Mouse (Mus musculus): ENCODE results near the gene B4galt7. TPM values are rescaled to one million over a fixed set of nuclear protein-coding genes. Genes with fewer than 3 reads are reported as not detected.

The B4galt7 gene
- total RNA-seq, 2 experiments from 2014 or later, result 26.2 to 26.4 TPM

GRCm38 (mm10) chr13:55650098-55650497, 50.4 kb downstream of the B4galt7 start:
- intact Hi-C loops (cut with DNase I), result no loop called here
- no peak for DNase-seq (ENCODE audit: low spot score in 2 of 2)

- DNase-seq (ENCODE audit: low spot score in 2 of 2), result no peak
- intact Hi-C loops (cut with DNase I), result no loop called here
These were observed 51.3 kb downstream of the B4galt7 start for GRCm38 (mm10) chr13:55650980-55651379.

Other genes starting within 250 kb of the B4galt7 start
- 10 to 100 TPM; 54.9 to 61.3 TPM for gene Lman2, start 237.1 kb upstream of the B4galt7 start, total RNA-seq (2021)
- 10 to 100 TPM; 52.3 to 53.7 TPM for gene Rgs14, start 230.2 kb upstream of the B4galt7 start, total RNA-seq (2021)
- gene Slc34a1, start 201.7 kb upstream of the B4galt7 start, total RNA-seq (2021), result under 1 TPM; 0.48 to 0.54 TPM
- not detected for gene Pfn3, start 184.7 kb upstream of the B4galt7 start, total RNA-seq (2021)
- under 1 TPM; 0.79 to 0.84 TPM for gene F12, start 173.1 kb upstream of the B4galt7 start, total RNA-seq (2021)
- gene Grk6, start 154.8 kb upstream of the B4galt7 start, total RNA-seq (2021), result 10 to 100 TPM; 63.4 to 65.2 TPM
- gene Prr7, start 135.6 kb upstream of the B4galt7 start, total RNA-seq (2021), result 10 to 100 TPM; 81.8 to 82.1 TPM
- gene Dbn1, start 111.8 kb upstream of the B4galt7 start, total RNA-seq (2021), result 100 to 1,000 TPM; 247 to 314 TPM
- gene Pdlim7, start 86.2 kb upstream of the B4galt7 start, total RNA-seq (2021), result 100 to 1,000 TPM in 1 of 2 experiments, 10 to 100 TPM in 1; 82.1 to 101 TPM
- 10 to 100 TPM in 1 of 2 experiments, 1 to 10 TPM in 1; 5.5 to 14.0 TPM for gene Dok3, start 70.6 kb upstream of the B4galt7 start, total RNA-seq (2021)
- gene Ddx41, start 63.2 kb upstream of the B4galt7 start, total RNA-seq (2021), result 10 to 100 TPM; 53.1 to 63.9 TPM
- gene Fam193b, start 28.8 kb upstream of the B4galt7 start, total RNA-seq (2021), result 10 to 100 TPM; 61.1 to 99.5 TPM
- gene Tmed9, start 26.2 kb upstream of the B4galt7 start, total RNA-seq (2021), result 100 to 1,000 TPM; 133 to 138 TPM
- gene Caml, start 23.1 kb downstream of the B4galt7 start, total RNA-seq (2021), result 10 to 100 TPM; 49.9 to 50.8 TPM
- 10 to 100 TPM; 40.5 to 52.9 TPM for gene Ddx46, start 35.1 kb downstream of the B4galt7 start, total RNA-seq (2021)
- gene B230219D22Rik, start 93.2 kb downstream of the B4galt7 start, total RNA-seq (2021), result 10 to 100 TPM; 79.7 to 81.6 TPM
- 10 to 100 TPM; 75.6 to 76.2 TPM for gene Txndc15, start 114.8 kb downstream of the B4galt7 start, total RNA-seq (2021)
- 10 to 100 TPM; 27.0 to 28.6 TPM for gene Pcbd2, start 127.5 kb downstream of the B4galt7 start, total RNA-seq (2021)
- gene Catsper3, start 184.7 kb downstream of the B4galt7 start, total RNA-seq (2021), result under 1 TPM; 0.25 to 0.29 TPM
- gene Pitx1, start 236.3 kb downstream of the B4galt7 start, total RNA-seq (2021), result not detected

Data from left cerebral cortex, postnatal 36 days (tissue).